Mouse (Mus musculus): ENCODE measurements around the gene Fjx1. TPM values are rescaled to one million over a fixed set of nuclear protein-coding genes. Genes with fewer than 3 reads are reported as not detected.

Gene Fjx1
- polyA plus RNA-seq, 1 experiment from 2014 or later = 30.7 TPM

Other genes starting within 250 kb of the Fjx1 start
- 50.1 and 50.7 TPM in 2 replicates for gene Trim44, start 44.7 kb downstream of the Fjx1 start, polyA plus RNA-seq (2014; fragmentation: Nextera tagmentation; extraction: Ambion mirVana)
- 0.57 and 0.76 TPM in 2 replicates for gene Pamr1, start 97.5 kb upstream of the Fjx1 start, polyA plus RNA-seq (2014; fragmentation: Nextera tagmentation; extraction: Ambion mirVana)
- gene Slc1a2, start 206.2 kb upstream of the Fjx1 start, polyA plus RNA-seq (2014; fragmentation: Nextera tagmentation; extraction: Ambion mirVana) = 7.7 and 8.0 TPM in 2 replicates

Data from forebrain, embryonic 11.5 days (tissue).